Mouse (Mus musculus) left cerebral cortex, postnatal 14 days (tissue): ENCODE measurements around the gene Mfsd2a. TPM values are rescaled to one million over a fixed set of nuclear protein-coding genes. Genes with fewer than 3 reads are reported as not detected.

Experiments
- DNase-seq, 2 experiments: peaks; one replicate each; pipeline ENCODE4 v3.0.0; 2021 to 2022; ENCODE audit warnings: low spot score in 2 of 2, mixed read lengths in 1 of 2
- intact Hi-C: fragments of 180-260 bp; cut with DNase I; formaldehyde crosslinking; loops from one replicate; pipeline ENCODE4 v1.15.1; 2025
- total RNA-seq, 2 experiments: library from RNA; stranded (reverse); gene quantifications; 2 replicates each; pipeline ENCODE4 v1.2.3; 2021

Gene Mfsd2a
- total RNA-seq, 2 experiments from 2014 or later = 57.2 to 63.3 TPM

- DNase-seq = no peak
- intact Hi-C loops = no loop called here
Observed at GRCm38 (mm10) chr4:122902156-122902555, 58.8 kb downstream of the Mfsd2a start.

GRCm38 (mm10) chr4:122898313-122898712 lies 62.7 kb downstream of the Mfsd2a start:
- intact Hi-C loops = loop anchor here (5.0 kb wide), 1 partner anchor 184 kb away; no protein-coding TSS in a partner anchor
- DNase-seq = peak; percentile 80 to 83

- DNase-seq = no peak
- intact Hi-C loops = loop anchor here (2.0 to 5.0 kb wide), 2 partner anchors 87 to 185 kb away; no protein-coding TSS in a partner anchor
Observed at GRCm38 (mm10) chr4:122897750-122898149, 63.2 kb downstream of the Mfsd2a start.

Other genes with a start within 250 kb of the Mfsd2a start
- gene Ppt1, start 124.9 kb downstream of the Mfsd2a start, total RNA-seq = 10 to 100 TPM; 89.3 to 90.5 TPM
- gene Cap1, start 75.1 kb downstream of the Mfsd2a start, total RNA-seq = 100 to 1,000 TPM; 233 to 251 TPM
- gene Mycl, start 34.5 kb upstream of the Mfsd2a start, total RNA-seq = 10 to 100 TPM; 20.6 to 23.4 TPM
- gene Trit1, start 55.4 kb upstream of the Mfsd2a start, total RNA-seq = 10 to 100 TPM; 22.8 to 22.9 TPM
- under 1 TPM; 0.24 to 0.40 TPM for gene Bmp8b, start 144.0 kb upstream of the Mfsd2a start, total RNA-seq
- gene Oxct2b, start 155.1 kb upstream of the Mfsd2a start, total RNA-seq = under 1 TPM in 1 of 2 experiments, not detected in 1; 0.30 TPM
- 10 to 100 TPM; 20.7 to 22.6 TPM for gene Ppie, start 178.8 kb upstream of the Mfsd2a start, total RNA-seq
- 100 to 1,000 TPM; 350 to 371 TPM for gene Hpcal4, start 222.0 kb upstream of the Mfsd2a start, total RNA-seq
- gene Nt5c1a, start 240.3 kb upstream of the Mfsd2a start, total RNA-seq = 10 to 100 TPM; 10.1 to 11.0 TPM